Mouse (Mus musculus): ENCODE data around the gene Cnot10. TPM values are rescaled to one million over a fixed set of nuclear protein-coding genes. Genes with fewer than 3 reads are reported as not detected.

The Cnot10 gene
- polyA plus RNA-seq, 1 experiment from 2014 or later, result 22.5 TPM

DNA sequence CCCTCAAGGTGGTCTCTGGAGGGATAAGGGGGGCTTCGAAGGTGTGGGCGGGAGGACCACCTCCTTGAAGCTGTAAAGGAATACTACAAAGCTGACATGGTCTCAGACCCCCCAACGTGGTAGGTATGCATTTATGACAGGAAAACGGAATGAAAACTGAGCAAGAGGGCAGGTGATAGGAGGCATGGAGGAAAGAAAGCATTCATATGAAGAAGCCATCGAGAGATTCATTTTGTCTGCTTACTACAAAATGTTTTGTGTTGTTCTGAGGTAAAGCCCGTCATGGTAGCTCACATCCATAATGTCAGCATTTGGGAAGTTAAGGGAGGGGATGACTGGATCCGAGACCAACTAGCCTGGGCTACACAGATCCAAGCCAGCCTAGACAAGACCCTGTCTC, 79.8 kb downstream of the Cnot10 start:
- Histone ChIP-seq H3K4me2 (replicated peaks; ENCODE audit: low read depth) (peak overlapping the region; percentile 92), H3K27ac (ENCODE audit: low read depth, low read length) (no peak overlapping the region), H3K27me3 (replicated peaks; ENCODE audit: control insufficient read depth, insufficient read depth, low read length) (peaks cover 21% of the 10 kb centered on the region), H3K9ac (ENCODE audit: low read depth, low read length) (no peak overlapping the region), H3K4me3 (ENCODE audit: low read depth, low read length) (peak overlapping the region; percentile 68), H3K4me1 (replicated peaks; ENCODE audit: control insufficient read depth, insufficient read depth, low read length) (no peaks in the 10 kb centered on the region; the same call in none of the 2 replicates), H3K9me3 (ENCODE audit: control insufficient read depth) (no peaks in the 10 kb centered on the region), H3K36me3 (ENCODE audit: control insufficient read depth, insufficient read depth) (no peaks in the 10 kb centered on the region)
- no peak for ATAC-seq
- no peak for TF ChIP-seq CTCF (IDR thresholded peaks at IDR 0.05; ENCODE audit: low read depth)
- WGBS, result 14% methylated on average over 7 of the region's 7 CpGs

DNA sequence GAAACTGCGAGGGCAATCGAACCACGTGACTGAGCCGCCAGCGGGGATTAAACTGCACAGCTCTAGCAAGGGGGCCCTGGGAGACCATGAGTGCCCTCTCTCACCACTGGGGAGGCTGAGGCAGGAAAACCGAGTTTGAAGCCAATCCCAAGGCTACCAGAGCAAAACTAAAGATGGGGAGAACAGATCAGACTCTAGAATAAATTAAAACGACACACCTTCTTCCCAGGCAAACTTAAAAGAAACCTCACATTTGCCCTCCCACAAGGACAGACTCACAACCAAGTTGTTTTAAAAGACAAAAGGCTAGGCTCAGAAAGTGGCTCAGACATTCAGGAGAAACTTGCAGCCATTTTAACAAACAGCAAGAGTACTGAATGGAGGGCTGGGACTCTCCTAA, 82.9 kb downstream of the Cnot10 start:
- Histone ChIP-seq H3K27me3 (replicated peaks; ENCODE audit: control insufficient read depth, insufficient read depth, low read length) (peaks cover 10% of the 10 kb centered on the region), H3K4me3 (ENCODE audit: low read depth, low read length) (no peak overlapping the region), H3K9ac (ENCODE audit: low read depth, low read length) (no peak overlapping the region), H3K36me3 (ENCODE audit: control insufficient read depth, insufficient read depth) (no peaks in the 10 kb centered on the region), H3K9me3 (ENCODE audit: control insufficient read depth) (no peaks in the 10 kb centered on the region), H3K4me1 (replicated peaks; ENCODE audit: control insufficient read depth, insufficient read depth, low read length) (no peaks in the 10 kb centered on the region; the same call in none of the 2 replicates), H3K27ac (ENCODE audit: low read depth, low read length) (no peak overlapping the region), H3K4me2 (replicated peaks; ENCODE audit: low read depth) (peak overlapping the region; percentile 56)
- WGBS, result 13% methylated on average over 7 of the region's 7 CpGs
- ATAC-seq, result no peak
- TF ChIP-seq CTCF (IDR thresholded peaks at IDR 0.05; ENCODE audit: low read depth), result no peak

DNA sequence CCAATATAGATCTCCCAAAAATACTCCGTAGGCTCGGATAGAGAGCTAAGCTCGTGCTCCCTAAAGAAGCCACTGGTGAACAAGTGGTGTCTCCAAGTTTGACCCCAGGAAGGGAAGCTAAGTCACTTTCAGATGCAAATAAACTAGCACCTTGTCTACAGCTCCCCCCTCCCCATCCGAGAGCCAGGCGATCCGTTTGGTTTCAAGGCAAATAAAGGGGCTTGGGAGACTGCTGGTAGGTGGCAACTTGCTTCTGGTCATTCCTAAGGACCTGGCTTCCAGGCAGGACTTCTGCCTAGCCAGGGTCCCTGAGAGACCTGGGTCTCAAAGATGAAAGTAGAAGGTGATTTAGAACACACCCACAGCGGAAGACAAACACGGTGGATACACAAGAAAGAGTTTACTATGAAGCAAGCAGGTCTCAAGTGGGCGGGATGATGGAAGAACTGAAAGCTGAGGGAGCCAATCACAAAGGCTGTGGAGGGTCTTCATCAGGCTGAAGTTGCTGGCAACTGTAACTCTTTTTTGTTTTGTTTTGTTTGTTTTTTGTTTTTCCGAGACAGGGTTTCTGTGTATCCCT, 83.6 kb downstream of the Cnot10 start:
- peak overlapping the region; percentile 9; the same call in 1 of the 2 replicates for H3K4me3 ChIP-seq (ENCODE audit: low read depth, low read length)

DNA sequence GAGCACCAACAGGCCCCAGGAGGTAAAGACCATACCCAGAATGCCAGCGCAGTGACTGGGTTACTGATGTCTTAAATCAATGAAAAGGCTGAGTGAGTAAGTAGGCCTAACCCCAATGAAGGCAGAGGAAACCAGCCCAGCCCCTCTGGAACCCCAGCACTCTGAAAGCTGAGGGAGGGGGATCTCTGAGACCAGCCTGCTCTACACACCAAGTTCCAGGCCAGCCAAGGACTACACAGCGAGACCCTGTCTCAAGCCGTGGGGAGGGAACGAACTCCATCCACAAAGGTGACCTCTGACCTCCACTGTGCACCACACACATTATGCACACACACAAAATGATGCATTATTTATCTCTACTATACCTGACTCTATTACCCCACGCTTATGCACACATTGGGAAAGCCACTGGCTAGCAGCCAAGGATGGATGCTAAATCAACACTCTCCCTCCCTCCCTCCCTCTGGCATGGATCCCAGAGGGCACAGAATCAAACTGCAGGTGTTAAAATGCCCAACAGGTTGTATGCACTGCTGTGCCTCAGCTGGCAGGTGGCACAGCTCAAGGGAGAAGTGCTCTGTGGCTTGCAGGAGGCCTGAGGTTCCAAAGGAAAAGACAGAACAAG, 85.5 kb downstream of the Cnot10 start:
- H3K4me2 ChIP-seq (replicated peaks; ENCODE audit: low read depth), result no peak overlapping the region
- peak; percentile 34; the same call in 1 of the 2 replicates for TF ChIP-seq CTCF (IDR thresholded peaks at IDR 0.05; ENCODE audit: low read depth)

More for the DNA sequence above, 83.6 kb downstream of the Cnot10 start:
- no peaks in the 10 kb centered on the region for H3K36me3 ChIP-seq (ENCODE audit: control insufficient read depth, insufficient read depth)
- H3K9ac ChIP-seq (ENCODE audit: low read depth, low read length), result no peak overlapping the region
- H3K27me3 ChIP-seq (replicated peaks; ENCODE audit: control insufficient read depth, insufficient read depth, low read length), result peaks cover 8% of the 10 kb centered on the region; the same call in 1 of the 2 replicates
- WGBS, result 36% methylated on average over 10 of the region's 10 CpGs
- TF ChIP-seq CTCF (IDR thresholded peaks at IDR 0.05; ENCODE audit: low read depth), result no peak
- H3K9me3 ChIP-seq (ENCODE audit: control insufficient read depth), result no peaks in the 10 kb centered on the region
- peak overlapping the region; percentile 56 for H3K4me2 ChIP-seq (replicated peaks; ENCODE audit: low read depth)
- no peak for ATAC-seq
- no peak overlapping the region for H3K27ac ChIP-seq (ENCODE audit: low read depth, low read length)
- H3K4me1 ChIP-seq (replicated peaks; ENCODE audit: control insufficient read depth, insufficient read depth, low read length), result no peaks in the 10 kb centered on the region; the same call in none of the 2 replicates

DNA sequence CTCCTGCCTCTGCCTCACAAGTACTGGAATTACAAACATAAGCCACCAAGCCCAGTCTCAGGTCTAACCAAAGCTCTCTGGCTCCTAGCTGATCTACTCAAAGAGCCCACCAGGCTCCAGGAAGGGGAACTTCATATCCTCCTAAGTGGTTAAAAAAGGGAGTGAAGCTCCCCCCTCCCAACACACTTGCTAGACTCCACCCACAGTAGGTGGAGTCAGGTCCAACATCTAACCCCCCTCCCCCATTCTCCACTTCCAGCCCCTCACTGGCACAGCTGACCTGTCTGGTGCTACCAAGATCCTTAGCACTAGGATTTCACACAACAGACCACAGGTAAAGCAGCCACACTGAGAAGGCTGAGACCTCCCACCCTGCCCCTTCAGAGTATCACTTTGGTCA, 86.2 kb downstream of the Cnot10 start:
- Histone ChIP-seq H3K27me3 (replicated peaks; ENCODE audit: control insufficient read depth, insufficient read depth, low read length) (no peaks in the 10 kb centered on the region), H3K4me2 (replicated peaks; ENCODE audit: low read depth) (no peak overlapping the region), H3K4me3 (ENCODE audit: low read depth, low read length) (no peak overlapping the region), H3K27ac (ENCODE audit: low read depth, low read length) (no peak overlapping the region), H3K4me1 (replicated peaks; ENCODE audit: control insufficient read depth, insufficient read depth, low read length) (no peaks in the 10 kb centered on the region; the same call in none of the 2 replicates), H3K36me3 (ENCODE audit: control insufficient read depth, insufficient read depth) (no peaks in the 10 kb centered on the region), H3K9me3 (ENCODE audit: control insufficient read depth) (no peaks in the 10 kb centered on the region), H3K9ac (ENCODE audit: low read depth, low read length) (no peak overlapping the region)
- ATAC-seq, result no peak
- no peak for TF ChIP-seq CTCF (IDR thresholded peaks at IDR 0.05; ENCODE audit: low read depth)

More for the DNA sequence above, 85.5 kb downstream of the Cnot10 start:
- H3K27ac ChIP-seq (ENCODE audit: low read depth, low read length), result no peak overlapping the region
- no peak overlapping the region for H3K4me3 ChIP-seq (ENCODE audit: low read depth, low read length)
- ATAC-seq, result peak; percentile 88
- no peaks in the 10 kb centered on the region; the same call in none of the 2 replicates for H3K4me1 ChIP-seq (replicated peaks; ENCODE audit: control insufficient read depth, insufficient read depth, low read length)
- no peaks in the 10 kb centered on the region for H3K27me3 ChIP-seq (replicated peaks; ENCODE audit: control insufficient read depth, insufficient read depth, low read length)
- no peaks in the 10 kb centered on the region for H3K9me3 ChIP-seq (ENCODE audit: control insufficient read depth)
- H3K9ac ChIP-seq (ENCODE audit: low read depth, low read length), result no peak overlapping the region
- 36% methylated on average over 5 of the region's 5 CpGs for WGBS
- no peaks in the 10 kb centered on the region for H3K36me3 ChIP-seq (ENCODE audit: control insufficient read depth, insufficient read depth)

DNA sequence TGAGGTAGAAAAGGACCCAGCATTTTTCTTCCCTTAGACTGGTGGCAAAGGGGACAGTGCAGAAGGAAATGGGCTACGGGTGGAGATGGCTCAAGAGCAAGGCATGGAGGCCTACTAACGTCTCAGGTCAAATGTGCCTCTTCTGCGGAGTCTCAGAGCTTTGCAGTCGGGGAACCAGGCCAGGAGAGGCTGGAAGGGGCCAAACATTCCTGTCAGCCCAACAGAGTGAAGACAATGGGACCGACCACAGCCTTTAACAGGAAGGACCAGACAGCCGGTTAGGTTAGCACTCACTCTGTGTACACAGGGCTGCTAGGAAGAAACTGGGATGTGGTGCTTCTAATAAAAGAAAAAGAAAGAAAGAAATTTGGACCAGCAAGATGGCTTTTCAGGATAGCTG, 90.0 kb downstream of the Cnot10 start:
- 29% methylated on average over 6 of the region's 6 CpGs for WGBS
- Histone ChIP-seq H3K9ac (ENCODE audit: low read depth, low read length) (no peak overlapping the region), H3K36me3 (ENCODE audit: control insufficient read depth, insufficient read depth) (no peaks in the 10 kb centered on the region), H3K27me3 (replicated peaks; ENCODE audit: control insufficient read depth, insufficient read depth, low read length) (no peaks in the 10 kb centered on the region), H3K9me3 (ENCODE audit: control insufficient read depth) (no peaks in the 10 kb centered on the region), H3K4me3 (ENCODE audit: low read depth, low read length) (no peak overlapping the region), H3K4me2 (replicated peaks; ENCODE audit: low read depth) (no peak overlapping the region), H3K27ac (ENCODE audit: low read depth, low read length) (no peak overlapping the region), H3K4me1 (replicated peaks; ENCODE audit: control insufficient read depth, insufficient read depth, low read length) (peaks cover 6% of the 10 kb centered on the region)
- no peak for TF ChIP-seq CTCF (IDR thresholded peaks at IDR 0.05; ENCODE audit: low read depth)
- ATAC-seq, result no peak

Measured in intestine, postnatal 0 days (tissue).